Mouse (Mus musculus): ENCODE results near the gene Rbm10. TPM values are rescaled to one million over a fixed set of nuclear protein-coding genes. Genes with fewer than 3 reads are reported as not detected.

Rbm10 gene
- total and polyA plus RNA-seq, 3 experiments, result 55.7 to 81.5 (median 71.1) TPM

- in situ Hi-C loops (cut with MboI; ENCODE audit: low pct_ligation_motif_present, low pct_unique_long_range_greater_than_20kb, low sequenced_read_pairs), result loop anchor here (25.0 kb wide), 3 partner anchors 209 to 559 kb away; partner anchors contain the start of gene Rp2
- H3K79me2 ChIP-seq (replicated peaks; ENCODE audit: control insufficient read depth, extremely low read depth, insufficient read depth, poor library complexity, severe bottlenecking), result no peaks in the 10 kb centered on the region
- TF ChIP-seq USF2 (conservative IDR thresholded peaks at IDR 0.05; ENCODE audit: low read depth, low read length) (no peak), GABPA (IDR thresholded peaks at IDR 0.05; ENCODE audit: insufficient replicate concordance, low read depth, low read length) (no peak), POLR2A (IDR thresholded peaks at IDR 0.05; ENCODE audit: low read depth, low read length) (no peak), POLR2AphosphoS2 (IDR thresholded peaks at IDR 0.05; ENCODE audit: low read depth, low read length) (no peak), JUN (IDR thresholded peaks at IDR 0.05; ENCODE audit: insufficient read depth, low read depth, low read length) (no peak), CHD2 (IDR thresholded peaks at IDR 0.05; ENCODE audit: low read length) (no peak), RAD21 (IDR thresholded peaks at IDR 0.05; ENCODE audit: low read depth, low read length) (no peak)
- no peak overlapping the region for H3K4me3 ChIP-seq (replicated peaks in 1 of 3; ENCODE audit: low read depth in 2 of 3, low read length in 2 of 3, poor library complexity in 1 of 3)
- H3K36me3 ChIP-seq (replicated peaks in 1 of 2; ENCODE audit: control insufficient read depth in 1 of 2, insufficient read depth in 1 of 2, low read length in 1 of 2), result no peaks in the 10 kb centered on the region
- no peaks in the 10 kb centered on the region; a peak in 2 of 4 replicates for H3K4me1 ChIP-seq (ENCODE audit: control insufficient read depth in 1 of 2, insufficient read depth in 2 of 2)
- DNase-seq (ENCODE audit: extremely low read depth), result no peak
- no peaks in the 10 kb centered on the region for H3K9me3 ChIP-seq (replicated peaks; ENCODE audit: low read length)
- dilution Hi-C loops (cut with MboI; ENCODE audit: extremely low pct_ligation_motif_present, extremely low pct_unique_long_range_greater_than_20kb, low sequenced_read_pairs), result no loop called here
- no peak overlapping the region for H3K9ac ChIP-seq (ENCODE audit: insufficient read depth, low read depth)
- no peak overlapping the region for H3K27ac ChIP-seq (ENCODE audit: insufficient read depth, low read depth)
- H3K4me2 ChIP-seq (ENCODE audit: insufficient read depth, low read depth, poor library complexity, severe bottlenecking), result no peak overlapping the region
- H3K27me3 ChIP-seq (replicated peaks), result no peaks in the 10 kb centered on the region
Observed at GRCm38 (mm10) chrX:20571024-20571423, 46.3 kb upstream of the Rbm10 start.

- no peak for DNase-seq (ENCODE audit: extremely low read depth)
Observed at GRCm38 (mm10) chrX:20572683-20573082, 44.6 kb upstream of the Rbm10 start.

GRCm38 (mm10) chrX:20573927-20574326, 43.4 kb upstream of the Rbm10 start:
- Histone ChIP-seq H3K4me1 (ENCODE audit: control insufficient read depth in 1 of 2, insufficient read depth in 2 of 2) (no peaks in the 10 kb centered on the region; a peak in 2 of 4 replicates), H3K4me3 (replicated peaks in 1 of 3; ENCODE audit: low read depth in 2 of 3, low read length in 2 of 3, poor library complexity in 1 of 3) (no peak overlapping the region), H3K9me3 (replicated peaks; ENCODE audit: low read length) (no peaks in the 10 kb centered on the region), H3K27ac (ENCODE audit: insufficient read depth, low read depth) (no peak overlapping the region), H3K79me2 (replicated peaks; ENCODE audit: control insufficient read depth, extremely low read depth, insufficient read depth, poor library complexity, severe bottlenecking) (no peaks in the 10 kb centered on the region), H3K4me2 (ENCODE audit: insufficient read depth, low read depth, poor library complexity, severe bottlenecking) (no peak overlapping the region), H3K27me3 (replicated peaks) (no peaks in the 10 kb centered on the region), H3K9ac (ENCODE audit: insufficient read depth, low read depth) (no peak overlapping the region), H3K36me3 (replicated peaks in 1 of 2; ENCODE audit: control insufficient read depth in 1 of 2, insufficient read depth in 1 of 2, low read length in 1 of 2) (no peaks in the 10 kb centered on the region)
- no peak for DNase-seq (ENCODE audit: extremely low read depth)
- dilution Hi-C loops (cut with MboI; ENCODE audit: extremely low pct_ligation_motif_present, extremely low pct_unique_long_range_greater_than_20kb, low sequenced_read_pairs) (no loop called here), in situ Hi-C loops (cut with MboI; ENCODE audit: low pct_ligation_motif_present, low pct_unique_long_range_greater_than_20kb, low sequenced_read_pairs) (loop anchor here (25.0 kb wide), 3 partner anchors 212 to 562 kb away; partner anchors contain the start of gene Rp2)
- TF ChIP-seq JUN (IDR thresholded peaks at IDR 0.05; ENCODE audit: insufficient read depth, low read depth, low read length), result no peak
- TF ChIP-seq CHD2 (IDR thresholded peaks at IDR 0.05; ENCODE audit: low read length), result no peak
- TF ChIP-seq POLR2AphosphoS2 (IDR thresholded peaks at IDR 0.05; ENCODE audit: low read depth, low read length), result no peak
- no peak for TF ChIP-seq KAT2A (IDR thresholded peaks at IDR 0.05; ENCODE audit: insufficient replicate concordance, low read length)
- no peak for TF ChIP-seq MAX (IDR thresholded peaks at IDR 0.05; ENCODE audit: low read length)
- TF ChIP-seq ETS1 (conservative IDR thresholded peaks at IDR 0.05; ENCODE audit: low read depth, low read length), result no peak
- no peak for TF ChIP-seq NRF1 (IDR thresholded peaks at IDR 0.05; ENCODE audit: low read depth, low read length)
- TF ChIP-seq CTCF (conservative IDR thresholded peaks at IDR 0.05 in 1 of 2, IDR thresholded peaks at IDR 0.05 in 1 of 2; ENCODE audit: low read depth in 2 of 2, low read length in 2 of 2), result no peak
- TF ChIP-seq EP300 (IDR thresholded peaks at IDR 0.05; ENCODE audit: low read length), result no peak
- no peak for TF ChIP-seq RAD21 (IDR thresholded peaks at IDR 0.05; ENCODE audit: low read depth, low read length)
- no peak for TF ChIP-seq ZNF384 (IDR thresholded peaks at IDR 0.05; ENCODE audit: low read depth, low read length)
- TF ChIP-seq TBP (conservative IDR thresholded peaks at IDR 0.05; ENCODE audit: low read depth, low read length), result no peak
- no peak for TF ChIP-seq GABPA (IDR thresholded peaks at IDR 0.05; ENCODE audit: insufficient replicate concordance, low read depth, low read length)
- TF ChIP-seq HCFC1 (IDR thresholded peaks at IDR 0.05; ENCODE audit: low read depth, low read length), result no peak
- TF ChIP-seq MEF2A (IDR thresholded peaks at IDR 0.05; ENCODE audit: borderline replicate concordance, low read depth, low read length), result no peak

More at GRCm38 (mm10) chrX:20572683-20573082, 44.6 kb upstream of the Rbm10 start:
- no peaks in the 10 kb centered on the region for H3K9me3 ChIP-seq (replicated peaks; ENCODE audit: low read length)
- H3K4me2 ChIP-seq (ENCODE audit: insufficient read depth, low read depth, poor library complexity, severe bottlenecking), result no peak overlapping the region
- dilution Hi-C loops (cut with MboI; ENCODE audit: extremely low pct_ligation_motif_present, extremely low pct_unique_long_range_greater_than_20kb, low sequenced_read_pairs) (no loop called here), in situ Hi-C loops (cut with MboI; ENCODE audit: low pct_ligation_motif_present, low pct_unique_long_range_greater_than_20kb, low sequenced_read_pairs) (loop anchor here (25.0 kb wide), 3 partner anchors 210 to 560 kb away; partner anchors contain the start of gene Rp2)
- H3K79me2 ChIP-seq (replicated peaks; ENCODE audit: control insufficient read depth, extremely low read depth, insufficient read depth, poor library complexity, severe bottlenecking), result no peaks in the 10 kb centered on the region
- no peak overlapping the region for H3K9ac ChIP-seq (ENCODE audit: insufficient read depth, low read depth)
- H3K27me3 ChIP-seq (replicated peaks), result no peaks in the 10 kb centered on the region
- no peaks in the 10 kb centered on the region for H3K36me3 ChIP-seq (replicated peaks in 1 of 2; ENCODE audit: control insufficient read depth in 1 of 2, insufficient read depth in 1 of 2, low read length in 1 of 2)
- TF ChIP-seq MAFK (IDR thresholded peaks at IDR 0.05; ENCODE audit: insufficient replicate concordance, low read length), result no peak
- no peak for TF ChIP-seq BHLHE40 (IDR thresholded peaks at IDR 0.05; ENCODE audit: low read depth, low read length)
- TF ChIP-seq POLR2AphosphoS2 (IDR thresholded peaks at IDR 0.05; ENCODE audit: low read depth, low read length), result no peak
- TF ChIP-seq MAZ (IDR thresholded peaks at IDR 0.05; ENCODE audit: low read depth, low read length), result no peak
- no peak for TF ChIP-seq CHD2 (IDR thresholded peaks at IDR 0.05; ENCODE audit: low read length)
- no peak for TF ChIP-seq PAX5 (IDR thresholded peaks at IDR 0.05; ENCODE audit: low read length)
- no peak overlapping the region for H3K4me3 ChIP-seq (replicated peaks in 1 of 3; ENCODE audit: low read depth in 2 of 3, low read length in 2 of 3, poor library complexity in 1 of 3)
- H3K27ac ChIP-seq (ENCODE audit: insufficient read depth, low read depth), result no peak overlapping the region
- no peaks in the 10 kb centered on the region; a peak in 2 of 4 replicates for H3K4me1 ChIP-seq (ENCODE audit: control insufficient read depth in 1 of 2, insufficient read depth in 2 of 2)

Data from CH12.LX (cell line).